Mouse (Mus musculus) ES-E14 (cell line): Measurements from ENCODE around the gene Vmn1r41. TPM values are rescaled to one million over a fixed set of nuclear protein-coding genes. Genes with fewer than 3 reads are reported as not detected.

Experiments used
- DNase-seq: peaks from one replicate; pipeline ENCODE4 v3.0.0-alpha.2; 2013; ENCODE audit warnings: low read depth, low spot score
- H3K27ac ChIP-seq: 2 replicates; pipeline ENCODE4 v1.5.1; 2012; ENCODE audit warnings: low read depth, mild to moderate bottlenecking, low read length, moderate library complexity, mixed read lengths; ENCODE audit not compliant: poor library complexity, insufficient read depth, severe bottlenecking
- H3K36me3 ChIP-seq: 2 replicates; pipeline ENCODE4 v1.6.1; 2012; ENCODE audit warnings: mild to moderate bottlenecking, low read length, moderate library complexity, mixed read lengths; ENCODE audit not compliant: control insufficient read depth, poor library complexity, insufficient read depth, severe bottlenecking
- H3K4me1 ChIP-seq, 2 experiments: fragments of 150-350 bp in 1 of 2; sonication (generic) in 1 of 2; 2 replicates each; pipeline ENCODE4 v1.6.1; 2012; ENCODE audit warnings: low read length in 2 of 2, mild to moderate bottlenecking in 1 of 2, mixed read lengths in 1 of 2; ENCODE audit not compliant: control insufficient read depth in 2 of 2, insufficient read depth in 2 of 2, poor library complexity in 1 of 2
- H3K4me3 ChIP-seq, 2 experiments: fragments of 150-350 bp in 1 of 2; sonication (generic) in 1 of 2; 2 replicates each; pipeline ENCODE4 v1.5.1; 2012; ENCODE audit warnings: low read length in 2 of 2, low read depth in 1 of 2, mild to moderate bottlenecking in 1 of 2, mixed read lengths in 1 of 2; ENCODE audit not compliant: insufficient read depth in 1 of 2, poor library complexity in 1 of 2, severe bottlenecking in 1 of 2
- H3K9ac ChIP-seq: 2 replicates; pipeline ENCODE4 v1.6.1; 2012; ENCODE audit warnings: low read depth, mild to moderate bottlenecking, low read length, mixed read lengths; ENCODE audit not compliant: poor library complexity, insufficient read depth, severe bottlenecking
- H3K9me3 ChIP-seq: fragments of 150-350 bp; sonication (generic); 2 replicates; pipeline ENCODE4 v1.6.1; 2012; ENCODE audit warnings: low read depth, mild to moderate bottlenecking, low read length; ENCODE audit not compliant: control insufficient read depth, insufficient read depth
- CHD2 ChIP-seq: IDR thresholded peaks from 2 replicates; pipeline ENCODE4 v1.6.1; 2014; ENCODE audit warnings: mild to moderate bottlenecking, low read depth, low read length, inconsistent platforms
- HCFC1 ChIP-seq: IDR thresholded peaks from 2 replicates; pipeline ENCODE4 v1.6.1; 2012; ENCODE audit warnings: low read length, inconsistent platforms, borderline replicate concordance; ENCODE audit not compliant: insufficient read depth
- MAFK ChIP-seq: IDR thresholded peaks from 2 replicates; pipeline ENCODE4 v1.6.1; 2014; ENCODE audit warnings: mild to moderate bottlenecking, low read depth, low read length, inconsistent platforms; ENCODE audit not compliant: insufficient read depth
- ZC3H11A ChIP-seq: IDR thresholded peaks from 2 replicates; pipeline ENCODE4 v1.6.1; 2012; ENCODE audit warnings: low read depth, mild to moderate bottlenecking, inconsistent platforms, low read length, borderline replicate concordance
- ZNF384 ChIP-seq: IDR thresholded peaks from 2 replicates; pipeline ENCODE4 v1.6.1; 2012; ENCODE audit warnings: low read depth, low read length, inconsistent platforms
- in situ Hi-C, 2 experiments: fragments of 600-800 bp; cut with MboI; formaldehyde crosslinking; loops; one replicate each; pipeline ENCODE4 v1.15.1; 2025; ENCODE audit warnings: low sequenced_read_pairs in 2 of 2, inconsistent platforms in 1 of 2; ENCODE audit not compliant: unreplicated experiment in 2 of 2
- total RNA-seq: library from RNA; depleted of rRNA; stranded (reverse); fragments of 300-350 nt; gene quantifications from 2 replicates; pipeline ENCODE4 v1.2.3, GENCODE M21; 2012; rRNA removed

The Vmn1r41 gene
- total RNA-seq, 1 experiment = not detected

GRCm38 (mm10) chr6:89790231-89790630 lies 49.7 kb downstream of the Vmn1r41 start:
- no peaks in the 10 kb centered on the region for H3K4me1 ChIP-seq
- TF ChIP-seq ZNF384 (no peak), ZC3H11A (no peak), HCFC1 (no peak), MAFK (no peak), CHD2 (no peak)
- in situ Hi-C loops = no loop called here

More at GRCm38 (mm10) chr6:89790231-89790630, 49.7 kb downstream of the Vmn1r41 start:
- Histone ChIP-seq H3K27ac (no peak overlapping the region), H3K9me3 (no peaks in the 10 kb centered on the region), H3K9ac (no peak overlapping the region), H3K4me3 (no peak overlapping the region), H3K36me3 (no peaks in the 10 kb centered on the region)
- DNase-seq = no peak

Other genes with a start within 250 kb of the Vmn1r41 start
- 28.0 and 32.8 TPM in 2 replicates for gene Chchd6, start 145.1 kb upstream of the Vmn1r41 start, total RNA-seq
- 4.9 and 5.1 TPM in 2 replicates for gene Txnrd3, start 96.8 kb upstream of the Vmn1r41 start, total RNA-seq
- not detected in 2 replicates for gene Vmn1r40, start 33.2 kb upstream of the Vmn1r41 start, total RNA-seq
- not detected in 2 replicates for gene Vmn1r42, start 135.6 kb downstream of the Vmn1r41 start, total RNA-seq
- gene Vmn1r43, start 135.6 kb downstream of the Vmn1r41 start, total RNA-seq = 0.13 TPM in 1 of 2 replicates, not detected in the other
- not detected in 2 replicates for gene Vmn1r44, start 142.9 kb downstream of the Vmn1r41 start, total RNA-seq
- not detected in 2 replicates for gene Vmn1r45, start 199.8 kb downstream of the Vmn1r41 start, total RNA-seq
- gene Vmn1r46, start 228.5 kb downstream of the Vmn1r41 start, total RNA-seq = not detected in 2 replicates